Mouse (Mus musculus) gastrocnemius, adult 18-20 months (tissue): Measurements from ENCODE around the gene B3glct. TPM values are rescaled to one million over a fixed set of nuclear protein-coding genes. Genes with fewer than 3 reads are reported as not detected.
A peak's percentile ranks its signal among the peaks of the same experiment; 100 is the strongest.

Experiments used
- DNase-seq: peaks from one replicate; pipeline ENCODE4 v3.0.0; 2021; ENCODE audit warnings: low spot score
- total RNA-seq, 2 experiments: library from RNA; stranded (reverse); gene quantifications; 2 replicates each; pipeline ENCODE4 v1.2.3; 2021

B3glct gene
- total RNA-seq, 2 experiments from 2014 or later: 3.5 to 5.2 TPM

GRCm38 (mm10) chr5:149745079-149745478 is 67.0 kb downstream of the B3glct start:
- no peak for DNase-seq

DNA sequence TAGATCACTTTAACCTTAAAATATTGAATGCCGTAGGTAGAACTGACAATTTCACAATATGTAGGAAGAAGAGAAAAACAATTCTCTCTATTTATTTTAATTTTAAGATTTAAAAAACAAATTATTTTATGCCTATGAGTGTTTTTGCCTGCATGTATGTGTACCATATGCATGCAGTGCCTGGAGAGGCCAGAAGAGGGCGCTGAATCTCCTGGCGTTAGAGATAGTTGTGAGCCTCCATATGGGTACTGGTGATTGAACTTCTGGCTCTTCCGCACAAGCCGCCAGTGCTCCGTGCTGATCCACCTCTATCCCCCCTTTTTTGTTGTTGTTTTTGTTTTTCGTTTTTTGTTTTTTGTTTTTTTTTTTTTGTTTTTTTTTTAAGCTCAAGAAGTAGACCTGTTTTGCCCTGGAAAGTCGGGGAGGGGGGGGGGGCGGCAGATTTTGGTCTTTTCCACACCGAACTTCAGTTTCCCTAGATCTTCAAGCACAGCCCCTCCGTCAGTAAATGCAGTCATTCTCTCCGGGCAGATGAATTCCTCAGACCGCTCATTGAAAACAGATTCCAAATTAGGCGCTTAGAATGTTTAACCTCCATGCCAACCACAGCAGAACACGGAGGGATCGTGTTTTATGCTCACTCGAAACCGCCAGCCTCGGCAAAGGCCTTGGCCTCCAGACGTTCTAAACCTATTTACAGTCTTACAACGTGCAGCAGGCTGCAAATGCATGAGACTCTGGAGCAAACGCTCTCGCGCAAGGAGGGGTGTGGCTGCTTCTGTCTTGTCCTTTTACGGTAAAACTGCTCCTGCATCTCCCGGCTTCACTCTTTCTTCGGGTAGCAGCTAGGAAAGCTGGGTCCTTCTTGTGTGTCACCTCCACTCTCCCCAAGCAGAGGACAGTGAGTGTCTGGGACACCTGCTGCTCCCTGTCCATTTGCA is 70.9 kb downstream of the B3glct start:
- no peak for DNase-seq

GRCm38 (mm10) chr5:149751861-149752260 is 73.8 kb downstream of the B3glct start:
- no peak for DNase-seq

DNA sequence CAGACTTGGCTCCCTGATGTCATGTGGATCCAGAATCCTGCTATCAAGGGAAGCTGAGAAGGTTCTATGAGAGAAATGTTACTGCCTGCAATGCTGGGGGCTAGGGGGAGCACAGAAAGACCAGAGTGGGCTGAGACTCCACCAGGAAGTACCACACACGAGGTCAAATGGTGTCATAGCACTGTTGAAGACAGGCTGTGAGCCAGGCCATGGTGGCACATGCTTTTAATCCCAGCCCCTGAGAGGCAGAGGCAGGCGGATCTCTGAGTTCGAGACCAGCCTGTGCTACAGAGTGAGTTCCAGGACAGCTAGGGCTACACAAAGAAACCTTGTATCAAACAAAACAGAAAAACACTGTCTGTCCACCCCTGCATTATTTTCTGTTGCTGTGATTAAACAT is 75.0 kb downstream of the B3glct start:
- no peak for DNase-seq

- no peak for DNase-seq
Observed at GRCm38 (mm10) chr5:149767116-149767515, 89.1 kb downstream of the B3glct start.

DNA sequence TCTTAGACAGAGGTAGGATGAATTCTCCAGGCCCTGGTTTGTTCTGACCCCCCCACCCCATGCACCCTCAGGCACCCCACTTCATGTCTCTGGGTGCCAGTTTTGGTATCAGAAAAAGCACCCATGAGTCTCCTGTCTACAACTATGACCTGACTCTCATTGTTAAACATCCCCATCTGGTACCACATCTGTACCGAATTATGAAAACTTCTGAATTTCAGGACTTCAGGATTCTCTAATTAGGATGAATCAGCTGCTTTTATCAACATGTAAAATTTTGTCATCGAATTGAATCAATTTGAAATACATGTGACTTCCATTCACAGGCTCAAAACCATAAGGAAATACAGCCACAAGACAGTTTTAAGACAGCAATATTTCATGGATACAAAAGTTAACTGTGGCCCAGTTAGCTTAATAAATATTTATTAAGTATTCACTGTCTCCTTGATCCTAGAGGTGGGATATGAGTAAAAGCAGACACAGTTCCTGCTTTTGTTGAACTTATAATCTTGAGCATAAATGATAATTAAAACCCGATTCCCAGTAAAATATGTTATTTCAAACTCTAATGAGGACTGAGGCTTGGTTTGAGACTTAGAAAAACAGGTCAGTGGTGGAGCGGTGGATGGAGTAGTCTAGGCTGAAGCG is 89.7 kb downstream of the B3glct start:
- DNase-seq: no peak

GRCm38 (mm10) chr5:149769666-149770065 is 91.6 kb downstream of the B3glct start:
- DNase-seq: no peak

DNA sequence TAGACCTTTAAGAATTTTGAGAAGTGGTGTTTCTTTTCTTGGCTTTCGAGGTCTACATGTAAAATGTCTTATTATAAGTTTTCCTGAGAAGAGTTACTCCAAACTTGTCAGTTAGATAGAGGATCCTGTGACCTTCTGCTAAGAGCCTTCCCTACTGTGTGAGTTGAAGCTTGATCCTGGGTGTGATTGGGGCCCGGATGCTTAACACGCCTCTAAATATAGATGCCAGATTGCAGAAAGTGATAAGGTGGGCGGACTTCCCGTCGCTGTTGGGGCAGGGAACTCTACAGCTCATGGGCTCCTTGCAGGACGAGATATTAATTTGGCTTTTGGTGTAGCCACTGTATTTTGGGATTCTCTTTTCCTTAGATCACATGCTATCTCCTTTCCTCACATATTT is 98.0 kb downstream of the B3glct start:
- DNase-seq: no peak

- DNase-seq: no peak
Observed at GRCm38 (mm10) chr5:149779740-149780139, 101.7 kb downstream of the B3glct start.

DNA sequence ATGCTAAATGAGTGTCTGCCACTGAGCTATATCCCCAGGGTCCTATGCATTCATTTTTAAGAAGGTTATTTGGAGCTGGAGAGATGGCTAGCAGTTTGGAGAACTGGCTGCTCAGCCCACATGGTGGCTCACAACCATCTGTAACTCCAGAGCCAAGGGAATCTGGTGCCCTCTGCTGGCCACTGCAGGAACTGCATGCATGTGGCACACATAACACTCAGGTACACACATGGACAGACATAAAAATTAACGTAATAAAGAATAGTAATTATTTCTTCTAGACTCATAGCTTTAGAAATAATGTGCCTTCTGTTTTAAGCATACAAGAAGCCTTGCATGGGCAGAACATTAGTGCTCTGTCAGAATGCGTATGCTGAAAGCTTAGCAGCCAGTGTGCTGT is 102.4 kb downstream of the B3glct start:
- no peak for DNase-seq

DNA sequence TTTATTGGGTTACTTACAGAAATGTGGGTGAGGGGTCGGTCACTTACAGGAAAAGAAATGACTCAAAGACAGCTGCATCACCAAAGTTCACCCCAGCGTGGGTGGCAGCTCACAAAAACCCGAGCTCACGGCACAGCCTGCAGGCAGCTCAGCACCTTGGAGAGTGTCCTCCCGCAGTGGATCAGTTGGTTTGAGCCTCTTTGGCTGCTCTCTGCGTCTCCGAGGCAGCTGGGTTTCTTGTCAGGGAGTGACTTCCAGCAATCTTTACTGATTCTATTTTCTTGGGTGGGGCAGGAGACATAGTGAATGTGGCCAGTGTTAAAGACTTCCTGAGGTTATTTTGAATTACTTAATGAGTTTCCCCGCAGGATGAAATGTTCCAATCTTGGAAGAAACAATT is 112.1 kb downstream of the B3glct start:
- DNase-seq: peak; percentile 1

GRCm38 (mm10) chr5:149810071-149810470 is 132.0 kb downstream of the B3glct start:
- DNase-seq: no peak

- DNase-seq: no peak
Observed at GRCm38 (mm10) chr5:149811835-149812234, 133.8 kb downstream of the B3glct start.

Other genes with a start within 250 kb of the B3glct start
- gene Tex26, start 238.6 kb upstream of the B3glct start, total RNA-seq: not detected
- gene Wdr95, start 149.6 kb upstream of the B3glct start, total RNA-seq: not detected
- 10 to 100 TPM; 60.1 to 86.6 TPM for gene Hsph1, start 41.9 kb upstream of the B3glct start, total RNA-seq